Mouse (Mus musculus) hindbrain, embryonic 14.5 days (tissue): Measurements from ENCODE around the gene Trim39. TPM values are rescaled to one million over a fixed set of nuclear protein-coding genes. Genes with fewer than 3 reads are reported as not detected.

Source experiments
- ATAC-seq: fragments of 200-750 bp; cut with Nextera tagmentation; 2 replicates; pipeline ENCODE4 v1.8.0; 2017; ENCODE audit warnings: moderate number of reproducible peaks, mild to moderate bottlenecking, moderate TSS enrichment, moderate library complexity; ENCODE audit not compliant: low FRiP score
- DNase-seq: peaks from one replicate; pipeline ENCODE4 v3.0.0-alpha.2; 2015; ENCODE audit warnings: low spot score
- H3K27ac ChIP-seq: fragments of 300-500 bp; sonication (generic); 2 replicates; pipeline ENCODE4 v1.5.1; 2014; ENCODE audit warnings: mild to moderate bottlenecking, moderate library complexity
- H3K27me3 ChIP-seq: fragments of 300-500 bp; sonication (generic); 2 replicates; pipeline ENCODE4 v1.6.1; 2014; ENCODE audit warnings: mild to moderate bottlenecking, low read length, mixed read lengths; ENCODE audit not compliant: control insufficient read depth, insufficient read depth
- H3K36me3 ChIP-seq: fragments of 300-500 bp; sonication (generic); replicated peaks from 2 replicates; pipeline ENCODE4 v1.6.1; 2014; ENCODE audit not compliant: control insufficient read depth, insufficient read depth
- H3K4me1 ChIP-seq: fragments of 300-500 bp; sonication (generic); replicated peaks from 2 replicates; pipeline ENCODE4 v1.6.1; 2014; ENCODE audit warnings: antibody characterized with exemption, low read length, mixed read lengths; ENCODE audit not compliant: control insufficient read depth, insufficient read depth
- H3K4me2 ChIP-seq: fragments of 300-500 bp; sonication (generic); replicated peaks from 2 replicates; pipeline ENCODE4 v1.6.1; 2014; ENCODE audit warnings: mild to moderate bottlenecking, moderate library complexity
- H3K4me3 ChIP-seq: fragments of 300-500 bp; sonication (generic); replicated peaks from 2 replicates; pipeline ENCODE4 v1.5.1; 2014; ENCODE audit warnings: mild to moderate bottlenecking, low read length
- H3K9ac ChIP-seq: fragments of 300-500 bp; sonication (generic); 2 replicates; pipeline ENCODE4 v1.6.1; 2014
- H3K9me3 ChIP-seq: fragments of 300-500 bp; sonication (generic); 2 replicates; pipeline ENCODE4 v1.6.1; 2016; ENCODE audit warnings: low read length; ENCODE audit not compliant: control insufficient read depth
- WGBS: fragments of 180-500 bp; shearing (Covaris S2); extraction: QIAGEN DNeasy Blood & Tissue Kit; methylation state at CpG from one replicate; pipeline ENCODE4 v1.1.7; 2014; 5-methylcytosine and 5-hydroxymethylcytosine counted together
- polyA plus RNA-seq: library from polyadenylated mRNA; unstranded; fragments of >200 nt; fragmentation: Nextera tagmentation; extraction: Ambion mirVana; gene quantifications from 2 replicates; pipeline ENCODE4 v1.2.1, GENCODE M21; 2014

The Trim39 gene
- polyA plus RNA-seq, 1 experiment from 2014 or later: 19.7 TPM

DNA sequence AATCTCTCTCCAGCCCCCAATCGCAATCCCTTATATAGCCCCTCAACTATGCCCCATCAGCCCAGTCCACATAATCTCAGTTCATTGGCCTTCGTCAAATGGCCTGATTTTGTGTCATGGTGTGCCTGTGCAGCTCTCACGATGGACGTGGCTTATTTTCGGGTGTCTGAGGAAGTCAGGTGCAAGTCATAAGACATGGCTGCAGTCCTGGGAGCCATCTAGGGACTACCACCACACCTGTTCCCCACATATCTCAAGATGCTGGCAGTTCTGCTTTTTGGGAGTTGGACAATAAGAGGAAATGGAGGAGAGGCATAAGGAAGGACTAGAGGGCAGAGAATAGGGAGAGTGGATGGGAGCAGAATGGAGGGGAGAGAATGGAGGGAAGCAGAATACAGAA, 38.5 kb downstream of the Trim39 start:
- 85% methylated on average over 5 of the region's 5 CpGs for WGBS
- H3K36me3 ChIP-seq: no peaks in the 10 kb centered on the region
- peaks cover 41% of the 10 kb centered on the region for H3K27me3 ChIP-seq

DNA sequence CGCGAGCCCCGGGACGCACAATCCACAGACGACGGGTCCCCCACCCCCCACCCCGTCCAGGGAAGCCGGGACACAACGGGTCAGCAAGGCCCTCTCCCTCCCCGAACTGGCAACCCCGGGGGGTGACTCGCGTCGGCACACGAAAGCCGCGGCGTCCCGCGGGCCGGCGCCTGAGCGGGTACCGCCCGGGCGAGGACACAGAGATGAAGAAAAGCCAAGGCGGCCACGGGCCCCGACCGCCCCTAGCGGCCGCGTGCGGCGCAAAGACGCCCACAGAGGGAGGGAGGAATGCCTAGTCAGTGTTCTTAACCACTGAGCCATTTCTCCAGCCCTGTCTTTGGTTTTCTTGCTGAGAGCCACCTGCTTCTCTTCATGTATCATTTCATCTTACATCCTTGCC, 40.7 kb downstream of the Trim39 start:
- no peak for ATAC-seq

More for the DNA sequence above, 38.5 kb downstream of the Trim39 start:
- Histone ChIP-seq H3K4me2 (no peak overlapping the region), H3K4me1 (0 out of 2 replicates have a peak, but pooled peaks cover 3% of the 10 kb centered on the region), H3K27ac (no peak overlapping the region), H3K9ac (no peak overlapping the region), H3K4me3 (no peak overlapping the region), H3K9me3 (no peaks in the 10 kb centered on the region)
- ATAC-seq: no peak
- no peak for DNase-seq

DNA sequence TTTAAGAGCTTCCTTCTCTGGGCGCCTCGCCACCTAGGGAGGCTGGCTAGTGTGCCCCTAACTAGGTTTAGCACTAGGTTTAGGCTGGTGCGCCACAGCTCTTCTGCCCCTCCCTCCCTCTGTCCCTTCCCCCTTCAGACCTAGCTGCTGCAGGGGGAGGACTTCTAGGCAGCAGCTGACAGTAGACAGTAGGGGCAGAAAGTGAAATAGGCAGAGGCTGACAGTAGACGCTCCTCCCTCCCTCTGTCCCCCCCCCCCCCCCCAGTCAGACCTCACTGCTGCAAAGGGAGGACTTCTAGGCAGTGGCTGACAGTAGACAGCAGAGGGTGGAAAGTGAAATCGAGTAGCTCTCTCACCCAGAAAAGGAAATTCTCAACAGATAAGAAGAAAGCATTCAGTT, 43.0 kb downstream of the Trim39 start:
- Histone ChIP-seq H3K4me3 (no peak overlapping the region), H3K9me3 (no peaks in the 10 kb centered on the region), H3K4me2 (no peak overlapping the region), H3K27me3 (peaks cover 43% of the 10 kb centered on the region), H3K4me1 (no peaks in the 10 kb centered on the region), H3K36me3 (no peaks in the 10 kb centered on the region), H3K27ac (no peak overlapping the region), H3K9ac (no peak overlapping the region)
- ATAC-seq (no peak), DNase-seq (no peak)
- WGBS: 18% methylated on average over 5 of the region's 5 CpGs

More for the DNA sequence above, 40.7 kb downstream of the Trim39 start:
- H3K9me3 ChIP-seq: no peaks in the 10 kb centered on the region
- H3K4me1 ChIP-seq: no peaks in the 10 kb centered on the region
- H3K27ac ChIP-seq: no peak overlapping the region
- no peak overlapping the region for H3K9ac ChIP-seq
- no peaks in the 10 kb centered on the region for H3K36me3 ChIP-seq
- DNase-seq: peak; percentile 99
- no peak overlapping the region for H3K4me2 ChIP-seq
- peaks cover 31% of the 10 kb centered on the region for H3K27me3 ChIP-seq
- WGBS: 9% methylated on average over 36 of the region's 36 CpGs
- H3K4me3 ChIP-seq: no peak overlapping the region

DNA sequence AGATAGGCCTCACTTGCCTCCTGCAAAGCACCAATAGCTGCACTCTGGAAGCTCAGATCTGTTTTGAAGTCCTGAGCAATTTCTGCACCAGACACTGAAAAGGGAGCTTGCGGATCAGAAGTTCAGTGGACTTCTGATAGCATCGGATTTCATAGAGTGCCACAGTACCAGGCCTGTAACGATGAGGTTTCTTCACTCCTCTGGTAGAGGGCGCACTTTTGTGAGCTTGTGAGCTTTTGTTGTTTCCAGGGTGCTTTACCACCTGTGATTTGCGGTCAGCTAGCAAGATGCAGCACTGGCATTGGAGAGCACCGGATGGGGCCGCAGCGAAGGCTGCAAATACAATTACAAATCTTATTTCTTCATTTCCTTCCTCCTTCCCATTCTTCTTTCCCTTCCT, 45.1 kb downstream of the Trim39 start:
- WGBS: 17% methylated on average over 8 of the region's 8 CpGs
- no peaks in the 10 kb centered on the region for H3K9me3 ChIP-seq
- no peak overlapping the region for H3K4me2 ChIP-seq
- H3K27me3 ChIP-seq: peaks cover 52% of the 10 kb centered on the region
- H3K4me3 ChIP-seq: no peak overlapping the region
- DNase-seq (no peak), ATAC-seq (no peak)
- no peaks in the 10 kb centered on the region for H3K4me1 ChIP-seq
- no peak overlapping the region for H3K27ac ChIP-seq
- no peak overlapping the region for H3K9ac ChIP-seq
- H3K36me3 ChIP-seq: no peaks in the 10 kb centered on the region

- peaks cover 49% of the 10 kb centered on the region for H3K27me3 ChIP-seq
- ATAC-seq (0 out of 2 replicates have a peak, but pooled peaks have one; percentile 31), DNase-seq (no peak)
- no peak overlapping the region for H3K27ac ChIP-seq
- no peak overlapping the region for H3K4me3 ChIP-seq
- H3K4me2 ChIP-seq: no peak overlapping the region
- no peaks in the 10 kb centered on the region for H3K9me3 ChIP-seq
- H3K36me3 ChIP-seq: no peaks in the 10 kb centered on the region
- 12% methylated on average over 9 of the region's 9 CpGs for WGBS
- no peak overlapping the region for H3K9ac ChIP-seq
- no peaks in the 10 kb centered on the region for H3K4me1 ChIP-seq
These were observed 46.7 kb downstream of the Trim39 start for GRCm38 (mm10) chr17:36225231-36225824.

GRCm38 (mm10) chr17:36224451-36224850, 47.6 kb downstream of the Trim39 start:
- DNase-seq (no peak), ATAC-seq (no peak)
- Histone ChIP-seq H3K9ac (no peak overlapping the region), H3K27me3 (peaks cover 44% of the 10 kb centered on the region), H3K4me3 (no peak overlapping the region), H3K27ac (no peak overlapping the region), H3K36me3 (no peaks in the 10 kb centered on the region), H3K4me2 (no peak overlapping the region), H3K4me1 (no peaks in the 10 kb centered on the region), H3K9me3 (no peaks in the 10 kb centered on the region)
- 56% methylated on average over 3 of the region's 3 CpGs for WGBS

GRCm38 (mm10) chr17:36218594-36219155, 53.4 kb downstream of the Trim39 start:
- Histone ChIP-seq H3K27me3 (peaks cover 53% of the 10 kb centered on the region), H3K27ac (no peak overlapping the region), H3K4me2 (no peak overlapping the region), H3K4me1 (no peaks in the 10 kb centered on the region), H3K9ac (no peak overlapping the region), H3K4me3 (no peak overlapping the region), H3K36me3 (no peaks in the 10 kb centered on the region), H3K9me3 (no peaks in the 10 kb centered on the region)
- no peak for DNase-seq
- 58% methylated on average over 5 of the region's 5 CpGs for WGBS
- no peak for ATAC-seq

DNA sequence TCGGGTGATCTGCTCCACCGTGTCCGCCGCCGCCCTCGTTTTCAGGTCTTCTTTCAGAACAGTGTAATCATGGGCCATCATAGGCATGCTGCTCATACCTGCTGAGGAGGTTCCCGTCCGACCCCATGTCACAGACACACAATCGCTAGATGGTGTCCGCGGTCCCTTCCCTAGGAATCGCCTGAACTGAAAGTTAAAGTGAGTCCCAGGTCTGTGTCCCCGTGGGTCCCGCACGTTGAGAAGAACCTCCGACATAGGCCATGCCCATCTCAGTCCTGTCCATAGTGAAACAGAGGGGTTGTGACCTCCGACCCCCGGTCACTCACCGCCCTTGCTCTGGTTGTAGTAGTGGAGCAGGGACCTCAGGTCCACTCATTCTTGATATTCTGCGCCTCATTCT, 56.5 kb downstream of the Trim39 start:
- no peak overlapping the region for H3K4me3 ChIP-seq
- no peaks in the 10 kb centered on the region for H3K9me3 ChIP-seq
- no peaks in the 10 kb centered on the region for H3K36me3 ChIP-seq
- DNase-seq (no peak), ATAC-seq (no peak)
- H3K27me3 ChIP-seq: peaks cover 48% of the 10 kb centered on the region
- H3K4me1 ChIP-seq: no peaks in the 10 kb centered on the region
- no peak overlapping the region for H3K27ac ChIP-seq
- H3K4me2 ChIP-seq: peak overlapping the region; percentile 29
- no peak overlapping the region for H3K9ac ChIP-seq
- 3% methylated on average over 20 of the region's 20 CpGs for WGBS
